Mouse (Mus musculus) lung, postnatal 0 days (tissue): ENCODE measurements around the gene Slc9a1. TPM values are rescaled to one million over a fixed set of nuclear protein-coding genes. Genes with fewer than 3 reads are reported as not detected.

Experiments
- ATAC-seq: fragments of 200-750 bp; cut with Nextera tagmentation; 2 replicates; pipeline ENCODE4 v1.8.0; 2017; ENCODE audit warnings: moderate library complexity
- DNase-seq: peaks from one replicate; pipeline ENCODE4 v3.0.0-alpha.2; 2016; ENCODE audit warnings: low spot score
- H3K27ac ChIP-seq: fragments of 300-500 bp; sonication (generic); 2 replicates; pipeline ENCODE4 v1.5.1; 2014; ENCODE audit warnings: antibody characterized with exemption, mild to moderate bottlenecking, low read length, mixed read lengths
- H3K27me3 ChIP-seq: fragments of 300-500 bp; sonication (generic); replicated peaks from 2 replicates; pipeline ENCODE4 v1.6.1; 2014; ENCODE audit warnings: low read length, mixed read lengths; ENCODE audit not compliant: insufficient read depth
- H3K36me3 ChIP-seq: fragments of 300-500 bp; sonication (generic); 2 replicates; pipeline ENCODE4 v1.6.1; 2014; ENCODE audit warnings: low read length, mixed read lengths; ENCODE audit not compliant: insufficient read depth
- H3K4me1 ChIP-seq: fragments of 300-500 bp; sonication (generic); 2 replicates; pipeline ENCODE4 v1.6.1; 2014; ENCODE audit warnings: antibody characterized with exemption, low read depth, low read length, mixed read lengths; ENCODE audit not compliant: insufficient read depth
- H3K4me2 ChIP-seq: fragments of 300-500 bp; sonication (generic); replicated peaks from 2 replicates; pipeline ENCODE4 v1.6.1; 2014; ENCODE audit warnings: low read depth, mild to moderate bottlenecking, low read length, moderate library complexity, mixed read lengths
- H3K4me3 ChIP-seq: fragments of 300-500 bp; sonication (generic); 2 replicates; pipeline ENCODE4 v1.5.1; 2014; ENCODE audit warnings: low read depth, low read length
- H3K9ac ChIP-seq: fragments of 300-500 bp; sonication (generic); replicated peaks from 2 replicates; pipeline ENCODE4 v1.6.1; 2014; ENCODE audit warnings: low read depth, mild to moderate bottlenecking
- H3K9me3 ChIP-seq: fragments of 300-500 bp; sonication (generic); 2 replicates; pipeline ENCODE4 v1.6.1; 2016; ENCODE audit warnings: low read length, mixed read lengths
- CTCF ChIP-seq: IDR thresholded peaks from 2 replicates; pipeline ENCODE4 v1.5.1; 2016; ENCODE audit warnings: antibody characterized with exemption, mild to moderate bottlenecking
- EP300 ChIP-seq: IDR thresholded peaks from 2 replicates; pipeline ENCODE4 v1.6.1; 2016; ENCODE audit warnings: antibody characterized with exemption, mild to moderate bottlenecking, control low read depth
- WGBS: fragments of 180-500 bp; shearing (Covaris S2); extraction: QIAGEN DNeasy Blood & Tissue Kit; methylation state at CpG from one replicate; pipeline ENCODE4 v1.1.7; 2014; 5-methylcytosine and 5-hydroxymethylcytosine counted together
- polyA plus RNA-seq: library from polyadenylated mRNA; unstranded; fragments of >200 nt; fragmentation: Nextera tagmentation; extraction: Ambion mirVana; gene quantifications from 2 replicates; pipeline ENCODE4 v1.2.1, GENCODE M21; 2015

Gene Slc9a1
- polyA plus RNA-seq = 5.4 and 6.0 TPM in 2 replicates

DNA sequence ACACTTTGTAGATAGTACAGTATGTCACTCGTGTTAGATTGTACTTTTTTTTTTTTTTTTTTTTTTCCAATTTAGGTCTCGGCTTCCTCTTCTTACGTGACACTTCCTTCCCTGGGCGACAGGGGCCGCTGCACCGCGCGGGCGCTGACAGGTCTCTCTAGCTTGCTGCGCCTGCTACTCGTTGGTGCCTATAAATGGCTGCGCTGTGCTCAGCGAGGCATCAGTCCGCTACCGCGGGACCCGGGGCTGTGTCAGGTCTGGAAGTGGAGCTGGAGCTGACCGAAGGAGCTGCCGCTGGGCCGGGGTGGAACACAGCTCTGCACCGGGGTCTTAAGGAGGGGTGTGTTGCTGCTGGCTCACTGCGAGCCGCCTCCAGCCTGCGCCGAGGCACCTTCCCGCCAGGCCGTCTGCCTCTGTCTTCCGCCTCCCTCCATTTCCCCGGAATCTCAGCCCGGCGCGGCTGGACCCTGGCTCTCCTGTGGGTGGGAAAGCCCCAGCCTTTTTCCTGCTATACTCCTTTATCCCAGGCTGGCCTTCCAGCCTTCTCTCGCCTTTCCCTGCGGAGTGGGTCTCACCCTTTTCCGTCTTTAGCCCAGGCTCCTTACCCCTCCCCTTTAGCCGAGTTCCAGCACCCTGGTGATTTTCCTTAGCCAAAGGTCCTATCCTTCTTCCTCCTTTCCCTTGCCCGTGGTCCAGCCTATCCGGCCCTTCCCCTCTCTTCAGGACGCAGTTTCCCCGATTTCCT is at the start of gene Slc9a1:
Gene Slc9a1 (plus strand): TSS at position 154 of the 745 bp plus-strand sequence.
- peak within 1 kb of the TSS; percentile 86 for H3K27ac ChIP-seq
- H3K27me3 ChIP-seq = no peaks in the 10 kb centered on the region
- WGBS = under 1% methylated on average over 37 of the region's 40 CpGs
- peak within 1 kb of the TSS; percentile 84 for H3K4me2 ChIP-seq
- H3K9ac ChIP-seq = peak within 1 kb of the TSS; percentile 87
- H3K4me3 ChIP-seq = peak within 1 kb of the TSS; percentile 92
- no peaks in the 10 kb centered on the region for H3K36me3 ChIP-seq
- peak; percentile 93 for DNase-seq
- H3K4me1 ChIP-seq = peaks cover 24% of the 10 kb centered on the region
- TF ChIP-seq CTCF (peak; percentile 89), EP300 (no peak)
- peak; percentile 98 for ATAC-seq
- H3K9me3 ChIP-seq = no peaks in the 10 kb centered on the region

DNA sequence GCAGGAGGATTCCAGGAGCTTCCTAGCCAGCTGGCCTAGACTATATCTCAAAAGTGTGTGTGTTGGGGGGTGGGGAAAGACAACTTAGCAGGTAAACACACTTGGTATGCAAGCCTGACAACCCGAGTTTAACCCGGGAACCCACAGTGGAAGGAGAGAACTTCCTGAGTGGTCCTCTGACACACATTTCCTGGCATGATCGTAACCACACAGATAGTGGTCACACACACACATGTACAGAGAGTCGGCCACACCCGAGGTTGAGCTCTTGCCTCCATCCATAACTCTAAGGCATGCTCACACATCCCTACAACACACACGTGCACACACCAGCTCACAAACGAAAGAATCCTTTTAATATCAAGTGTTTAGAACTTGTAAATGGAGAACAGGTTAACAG is 41.4 kb upstream of the Slc9a1 start:
- no peak for DNase-seq
- Histone ChIP-seq H3K27ac (no peak overlapping the region), H3K9me3 (no peaks in the 10 kb centered on the region), H3K4me3 (no peak overlapping the region), H3K9ac (no peak overlapping the region), H3K36me3 (no peaks in the 10 kb centered on the region), H3K4me1 (no peaks in the 10 kb centered on the region), H3K4me2 (no peak overlapping the region), H3K27me3 (no peaks in the 10 kb centered on the region)
- no peak for TF ChIP-seq CTCF
- TF ChIP-seq EP300 = no peak
- ATAC-seq = no peak
- 44% methylated on average over 7 of the region's 7 CpGs for WGBS

DNA sequence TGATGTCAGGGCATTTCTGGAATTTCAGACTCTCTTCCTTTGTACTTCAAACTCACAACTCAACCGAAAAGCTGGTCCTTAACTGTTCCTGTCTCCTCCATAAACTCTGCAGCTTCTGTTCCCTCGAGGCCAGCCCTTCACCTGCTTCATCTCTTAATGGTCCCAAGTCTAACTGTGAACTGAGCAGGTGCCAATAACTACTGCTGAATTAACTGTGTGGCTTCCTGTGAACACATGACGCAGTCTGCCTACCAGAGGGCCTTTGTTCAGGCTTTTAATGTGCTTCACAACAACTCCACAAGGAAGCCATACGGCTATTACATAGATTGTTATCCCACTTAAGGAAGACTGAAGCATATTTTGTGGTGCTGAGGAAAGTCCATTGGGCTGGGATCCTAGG is 39.2 kb upstream of the Slc9a1 start:
- no peak overlapping the region for H3K4me3 ChIP-seq
- no peak overlapping the region for H3K27ac ChIP-seq
- TF ChIP-seq EP300 (no peak), CTCF (no peak)
- DNase-seq (no peak), ATAC-seq (no peak)
- H3K36me3 ChIP-seq = no peaks in the 10 kb centered on the region
- H3K9ac ChIP-seq = no peak overlapping the region
- H3K9me3 ChIP-seq = no peaks in the 10 kb centered on the region
- WGBS = 63% methylated on average over 4 of the region's 4 CpGs
- H3K4me1 ChIP-seq = no peaks in the 10 kb centered on the region
- no peak overlapping the region for H3K4me2 ChIP-seq
- no peaks in the 10 kb centered on the region for H3K27me3 ChIP-seq

DNA sequence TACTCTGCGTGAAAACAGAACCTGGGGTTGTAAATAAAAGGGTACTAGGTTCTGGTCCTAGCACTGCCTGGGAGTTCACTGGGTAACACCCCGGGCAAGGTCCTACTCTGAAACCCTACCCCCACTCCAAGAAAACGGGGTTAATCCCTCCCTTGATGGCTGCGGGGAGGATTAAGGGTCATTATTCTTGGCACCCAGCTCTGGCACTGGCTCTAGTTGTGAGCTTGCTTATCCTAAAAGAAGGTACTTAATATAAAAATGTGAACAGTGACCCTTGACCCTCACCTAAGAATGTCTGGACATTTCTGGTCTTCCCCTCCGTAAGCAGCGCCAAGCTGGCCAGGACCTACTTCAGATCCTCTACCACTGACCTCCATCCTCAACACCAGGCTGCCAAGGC is 36.2 kb upstream of the Slc9a1 start:
- H3K27me3 ChIP-seq = no peaks in the 10 kb centered on the region
- no peak overlapping the region for H3K4me3 ChIP-seq
- no peaks in the 10 kb centered on the region for H3K36me3 ChIP-seq
- no peaks in the 10 kb centered on the region; the same call in 1 of the 2 replicates for H3K4me1 ChIP-seq
- no peak overlapping the region for H3K4me2 ChIP-seq
- TF ChIP-seq EP300 (no peak), CTCF (no peak)
- no peak overlapping the region for H3K27ac ChIP-seq
- WGBS = 64% methylated on average over 6 of the region's 6 CpGs
- no peaks in the 10 kb centered on the region for H3K9me3 ChIP-seq
- DNase-seq (no peak), ATAC-seq (no peak)
- no peak overlapping the region for H3K9ac ChIP-seq

- no peaks in the 10 kb centered on the region for H3K27me3 ChIP-seq
- no peak for TF ChIP-seq EP300
- no peak for TF ChIP-seq CTCF
- no peaks in the 10 kb centered on the region for H3K36me3 ChIP-seq
- H3K4me1 ChIP-seq = no peaks in the 10 kb centered on the region; the same call in 1 of the 2 replicates
- peak overlapping the region; percentile 89 for H3K4me2 ChIP-seq
- peak; percentile 17 for DNase-seq
- H3K27ac ChIP-seq = 0 out of 2 replicates have a peak overlapping the region, but pooled peaks have one; percentile 84
- H3K4me3 ChIP-seq = peak overlapping the region; percentile 89
- no peak for ATAC-seq
- no peaks in the 10 kb centered on the region for H3K9me3 ChIP-seq
- WGBS = 6% methylated on average over 14 of the region's 14 CpGs
- peak overlapping the region; percentile 58 for H3K9ac ChIP-seq
These were observed 31.5 kb upstream of the Slc9a1 start for GRCm38 (mm10) chr4:133337833-133338520.

DNA sequence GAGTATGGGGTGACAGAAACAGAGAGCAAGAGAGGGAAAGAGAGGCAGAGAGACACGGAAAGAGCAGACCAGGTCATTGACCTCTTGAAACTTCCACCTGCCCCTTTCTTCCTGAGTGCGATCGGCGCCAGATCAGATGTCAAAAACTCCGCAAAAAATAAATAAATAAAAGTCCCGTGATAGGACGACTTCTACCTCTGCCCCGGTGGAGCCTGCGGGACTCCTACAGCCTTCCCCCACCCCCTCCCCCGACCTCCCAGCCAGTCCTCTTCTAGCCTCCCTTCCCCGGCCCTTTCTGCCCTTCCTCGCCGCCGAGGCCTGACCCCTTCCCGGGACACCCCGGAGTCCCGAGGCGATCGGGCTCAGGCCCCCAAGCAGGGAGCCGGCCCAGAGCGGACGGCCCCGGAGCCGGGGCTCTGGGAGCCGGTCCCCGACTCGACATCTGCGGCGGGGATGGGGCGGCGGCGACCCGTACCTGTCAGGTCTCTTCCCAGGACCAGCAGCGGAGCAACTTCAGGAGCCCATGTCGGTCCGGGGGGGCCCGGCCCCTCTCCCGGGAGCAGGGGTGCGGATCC is 30.9 kb upstream of the Slc9a1 start:
- DNase-seq = peak; percentile 49
- no peaks in the 10 kb centered on the region for H3K27me3 ChIP-seq
- 4% methylated on average over 21 of the region's 39 CpGs for WGBS
- no peaks in the 10 kb centered on the region for H3K36me3 ChIP-seq
- peak overlapping the region; percentile 58 for H3K9ac ChIP-seq
- H3K27ac ChIP-seq = peak overlapping the region; percentile 84
- H3K4me2 ChIP-seq = peak overlapping the region; percentile 89
- TF ChIP-seq CTCF (no peak), EP300 (no peak)
- peak; percentile 10 for ATAC-seq
- H3K9me3 ChIP-seq = no peaks in the 10 kb centered on the region
- no peaks in the 10 kb centered on the region; the same call in 1 of the 2 replicates for H3K4me1 ChIP-seq
- H3K4me3 ChIP-seq = peak overlapping the region; percentile 89
